Mouse (Mus musculus): ENCODE measurements at regions not wholly inside any gene's neighbourhood (a gene's known extent, or its start where the extent isn't known, plus 50 kb on each side); places are given as distances from the start of the nearest gene placed in this dataset.

DNA sequence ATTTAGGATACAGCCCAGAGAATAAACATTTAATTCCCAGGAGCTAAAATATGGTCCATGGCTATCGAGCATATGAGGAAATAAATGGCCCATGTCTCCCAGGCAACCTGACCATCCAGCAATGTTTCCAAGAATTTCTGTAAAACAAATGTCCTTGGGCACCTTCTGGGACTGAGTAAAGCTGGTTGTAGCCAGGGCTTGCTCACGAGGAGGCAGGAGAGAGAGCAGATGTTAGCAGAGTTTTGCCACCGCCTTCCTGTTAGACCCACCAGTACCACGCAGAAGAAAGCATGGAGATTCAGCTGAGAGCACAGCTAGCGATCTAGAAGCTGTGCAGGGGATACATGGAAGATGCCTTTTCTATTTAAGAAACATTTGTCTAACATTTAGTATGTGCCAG is 70.8 kb upstream of the Srrm4 start:
- TF ChIP-seq CTCF (IDR thresholded peaks at IDR 0.05; ENCODE audit: extremely low read depth, insufficient read depth, low read length) = no peak
- no peak for TF ChIP-seq POLR2A (IDR thresholded peaks at IDR 0.05; ENCODE audit: extremely low read depth, insufficient read depth, low read length)

All from cortical plate, adult 2 months (tissue).